Mouse (Mus musculus) right cerebral cortex, postnatal 10 days (tissue): ENCODE measurements around the gene 1700023F06Rik.
A peak's percentile ranks its signal among the peaks of the same experiment; 100 is the strongest.

Source experiments
- DNase-seq, 2 experiments: peaks; one replicate each; pipeline ENCODE4 v3.0.0; 2021; ENCODE audit warnings: low spot score in 2 of 2

The 1700023F06Rik gene

DNA sequence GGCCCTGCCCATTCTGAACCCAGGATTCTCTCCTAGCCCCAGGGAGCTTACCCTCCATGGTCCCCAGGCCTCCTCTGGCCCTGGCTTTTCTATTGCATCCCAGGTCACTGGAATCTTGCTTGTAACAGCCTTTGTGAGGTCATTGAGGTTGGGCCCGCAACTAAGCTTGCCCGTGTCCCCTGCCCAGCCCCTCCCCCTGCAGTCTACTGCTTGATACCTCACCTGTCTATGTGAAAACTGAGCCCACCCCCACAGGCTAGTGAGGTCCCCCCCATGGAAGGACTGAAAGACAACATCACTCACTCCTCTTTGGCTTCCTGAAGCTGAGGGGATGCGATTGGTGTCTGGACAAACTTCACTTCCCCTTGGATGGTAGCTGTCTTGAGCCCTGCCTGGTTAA is at the start of gene 1700023F06Rik:
1700023F06Rik (minus strand) TSS at position 101 of the 400 bp plus-strand sequence.
- DNase-seq = no peak

DNA sequence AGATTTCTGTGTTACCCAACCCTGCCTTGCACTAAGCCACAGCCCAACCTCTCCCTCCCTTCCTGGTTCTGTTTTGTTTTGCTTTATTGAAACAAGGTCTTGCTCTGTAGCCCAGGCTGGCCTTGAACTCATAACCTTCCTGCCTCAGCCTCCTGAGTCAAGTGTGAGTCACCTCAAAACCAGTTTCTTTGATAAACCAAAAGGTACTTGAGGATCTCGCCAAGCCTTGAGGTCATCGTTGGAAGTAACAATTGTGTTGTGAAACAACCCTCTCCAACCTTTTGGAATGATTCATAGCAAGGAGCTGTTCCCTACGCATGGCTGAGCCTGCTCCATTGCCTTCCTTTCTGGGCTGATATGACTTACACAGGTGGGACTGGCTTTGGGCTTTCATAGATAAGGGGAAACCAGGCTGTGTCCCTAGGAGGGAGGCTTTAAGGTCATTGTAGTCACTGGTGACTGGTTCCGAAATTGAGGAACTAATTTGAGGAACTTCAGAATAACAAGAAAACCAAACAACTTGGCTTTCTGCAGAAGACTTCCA is 49.7 kb upstream of the 1700023F06Rik start:
- no peak for DNase-seq

DNA sequence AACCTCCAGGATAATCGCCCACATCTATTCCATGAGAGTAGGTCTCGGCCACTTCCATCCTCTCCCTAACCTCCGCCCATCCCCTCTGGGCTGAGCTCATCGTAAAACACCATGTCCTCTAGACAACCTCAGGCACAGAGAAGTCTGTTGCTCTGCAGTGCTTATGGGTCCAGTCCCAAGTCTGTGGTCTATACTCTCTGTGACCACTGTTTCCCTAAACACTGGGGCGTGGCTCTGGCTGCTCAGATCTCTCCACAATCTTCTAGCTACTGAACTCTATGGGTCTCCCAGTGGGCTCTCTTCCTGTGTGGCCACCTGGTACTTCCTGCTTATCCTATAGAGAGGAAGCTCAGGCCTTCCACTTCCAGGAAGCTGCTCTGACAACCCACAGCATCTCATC is 45.2 kb upstream of the 1700023F06Rik start:
- no peak for DNase-seq

DNA sequence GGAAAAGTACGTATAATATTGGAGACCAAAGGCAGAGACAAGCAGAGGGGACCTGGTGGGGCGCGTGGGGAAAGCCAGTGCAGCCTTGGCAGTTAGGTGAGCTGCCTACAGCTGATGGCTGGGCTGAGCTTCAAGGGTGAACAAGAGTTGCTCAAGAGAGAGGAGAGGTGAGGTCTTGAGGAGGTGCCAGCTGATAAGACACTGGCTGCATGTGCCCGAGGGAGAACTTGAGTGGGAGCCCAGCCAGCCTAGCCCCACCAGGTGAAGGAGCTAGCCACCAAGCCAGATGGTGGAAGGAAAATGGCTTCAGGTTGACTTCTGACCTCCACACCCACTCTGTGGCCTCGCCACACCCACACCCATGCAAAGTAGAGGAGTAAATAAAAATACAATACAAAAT is 44.0 kb upstream of the 1700023F06Rik start:
- DNase-seq = no peak

DNA sequence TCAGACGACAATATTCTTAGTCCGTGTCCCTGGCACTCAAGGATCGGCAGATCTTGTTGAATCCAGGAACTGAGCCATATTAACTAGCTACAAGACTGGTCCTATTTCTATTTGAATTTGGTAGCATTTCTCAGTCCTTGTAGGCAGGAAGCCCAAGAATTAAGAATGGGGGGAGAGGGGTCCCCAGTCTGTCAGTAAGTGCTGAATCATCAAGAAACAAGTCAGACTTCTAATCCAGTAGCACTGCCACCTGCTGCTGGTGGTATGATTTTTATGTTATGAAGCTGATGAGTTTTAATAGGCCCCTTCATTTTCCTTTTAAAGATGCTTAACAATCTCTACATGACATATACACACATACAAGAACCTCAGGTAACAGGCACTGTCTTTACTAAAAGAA is 42.0 kb upstream of the 1700023F06Rik start:
- DNase-seq = no peak

DNA sequence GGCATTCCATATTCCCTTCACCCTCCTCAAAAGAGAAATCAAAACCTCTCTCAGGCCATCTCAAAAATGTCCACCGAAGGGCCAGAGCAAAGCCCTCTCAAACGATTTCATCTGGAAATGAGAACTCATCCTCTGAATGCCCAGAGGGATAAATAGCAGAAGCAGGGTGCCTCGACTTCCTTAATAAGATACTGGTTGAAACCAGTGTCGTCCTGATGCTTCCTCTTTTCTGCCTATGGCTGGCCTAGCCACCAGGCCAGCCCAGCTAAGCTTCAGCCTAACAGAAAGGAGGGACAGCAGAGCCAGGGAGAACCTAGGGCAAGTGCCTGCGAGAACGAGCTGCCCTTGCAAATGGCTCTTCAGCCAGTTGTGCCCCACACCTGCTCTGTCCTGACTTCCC is 41.2 kb upstream of the 1700023F06Rik start:
- DNase-seq = no peak

DNA sequence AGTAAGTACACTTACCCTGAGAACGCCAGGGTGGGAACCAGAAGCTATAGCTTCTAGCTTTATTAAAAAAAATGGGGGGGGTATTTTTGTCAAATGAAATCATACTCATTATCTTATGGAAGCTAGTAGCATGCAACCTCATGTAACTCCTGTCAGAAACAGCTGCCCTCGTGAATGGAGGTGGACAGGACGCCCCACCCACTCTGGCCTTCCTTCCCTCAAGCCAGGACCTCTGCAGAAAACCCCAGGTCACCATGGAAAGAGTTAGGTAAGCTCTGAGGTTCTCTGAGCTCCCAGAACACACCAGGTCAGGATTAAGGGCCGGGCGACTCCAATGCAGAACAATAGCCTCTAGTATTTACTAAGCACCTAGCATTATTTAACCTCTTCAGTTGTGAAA is 40.5 kb upstream of the 1700023F06Rik start:
- DNase-seq = no peak

DNA sequence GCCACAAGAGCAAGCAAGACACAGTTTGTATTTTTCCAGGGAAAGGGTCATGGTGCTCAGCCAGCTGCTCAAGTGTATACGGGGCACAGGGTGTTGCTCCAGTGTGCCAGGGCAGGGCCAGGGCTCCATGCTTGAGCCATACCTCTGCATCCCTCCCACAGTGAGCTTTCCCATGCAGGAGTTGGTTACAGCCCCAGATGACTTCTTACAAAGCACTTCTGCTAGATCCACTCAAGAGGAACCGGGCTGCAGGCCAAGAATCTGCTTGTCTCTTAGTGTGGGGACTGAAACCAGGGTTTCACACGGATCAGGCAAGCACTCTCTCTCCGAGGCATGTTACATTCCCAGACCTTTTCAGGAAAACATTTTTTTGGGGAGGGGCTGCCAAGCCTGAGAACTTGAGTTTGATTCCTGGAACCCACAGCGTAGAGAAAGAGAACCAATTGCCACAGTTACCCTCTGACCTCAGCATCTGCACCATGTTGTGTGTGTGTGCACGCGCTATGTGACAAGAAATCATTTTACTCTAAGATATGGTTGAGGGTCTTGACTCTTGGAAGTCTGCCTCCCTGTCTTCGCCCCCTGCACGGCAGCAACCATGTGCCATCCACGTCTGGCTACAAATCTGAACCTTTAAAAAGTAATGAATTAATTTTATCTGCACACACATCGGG is 39.3 kb upstream of the 1700023F06Rik start:
- DNase-seq = peak; percentile 92

DNA sequence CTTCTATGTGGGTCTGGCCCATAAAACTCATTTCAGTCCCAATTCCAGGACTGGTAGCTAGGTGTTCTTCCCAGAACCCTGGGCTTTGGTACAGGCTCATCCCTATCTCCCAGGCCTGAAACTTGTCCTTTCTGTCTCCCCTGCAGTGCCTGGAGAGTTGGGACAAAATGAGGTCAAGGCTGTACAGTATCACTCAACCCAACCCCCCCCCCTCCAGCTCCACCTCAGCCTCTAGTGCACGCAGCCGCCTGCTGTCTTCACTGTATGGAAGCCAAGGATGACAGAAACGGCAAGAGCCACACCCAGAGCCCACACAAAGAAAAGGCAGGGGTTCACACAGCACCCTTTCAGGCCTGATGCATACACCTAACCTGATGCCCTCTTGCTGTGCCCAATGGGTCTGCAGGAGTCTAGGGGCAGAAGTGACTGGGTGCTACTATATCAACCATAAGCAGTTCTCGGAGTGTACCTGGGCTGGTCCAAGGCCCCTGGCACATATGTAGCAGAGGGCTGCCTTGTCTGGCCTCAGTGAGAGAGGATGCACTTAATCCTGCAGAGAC is 38.5 kb upstream of the 1700023F06Rik start:
- no peak for DNase-seq

DNA sequence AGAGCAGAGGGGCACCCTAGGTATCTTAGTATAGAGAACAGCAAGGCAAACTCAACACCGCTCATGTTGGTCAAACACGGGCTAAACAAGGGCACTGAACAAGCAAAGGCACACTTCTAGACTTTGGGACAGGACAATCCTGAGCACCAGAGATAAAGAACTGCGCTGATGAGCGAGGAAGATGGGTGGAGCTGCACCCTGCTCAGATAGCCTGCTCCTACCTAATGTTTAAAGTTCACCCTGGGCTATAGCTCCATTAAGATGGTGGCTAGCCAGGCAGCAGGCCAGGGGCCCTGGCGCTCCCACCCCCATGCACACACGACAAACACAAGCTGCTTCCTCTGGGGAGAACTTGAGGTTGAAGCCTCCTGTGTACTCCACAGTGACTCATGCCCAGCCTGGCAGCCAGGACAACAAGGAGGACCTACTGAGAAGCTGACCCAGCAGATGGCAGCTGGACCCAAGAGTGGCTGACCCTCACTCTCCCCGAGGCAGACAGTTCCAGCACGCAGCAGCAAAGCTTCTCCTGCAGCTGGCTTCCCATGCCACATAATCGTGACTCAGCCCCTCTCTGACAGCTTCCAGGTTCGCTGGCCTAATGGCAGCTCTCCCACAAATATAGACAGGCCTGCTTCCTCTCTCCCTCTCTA is 37.8 kb upstream of the 1700023F06Rik start:
- peak; percentile 60 to 71 for DNase-seq

DNA sequence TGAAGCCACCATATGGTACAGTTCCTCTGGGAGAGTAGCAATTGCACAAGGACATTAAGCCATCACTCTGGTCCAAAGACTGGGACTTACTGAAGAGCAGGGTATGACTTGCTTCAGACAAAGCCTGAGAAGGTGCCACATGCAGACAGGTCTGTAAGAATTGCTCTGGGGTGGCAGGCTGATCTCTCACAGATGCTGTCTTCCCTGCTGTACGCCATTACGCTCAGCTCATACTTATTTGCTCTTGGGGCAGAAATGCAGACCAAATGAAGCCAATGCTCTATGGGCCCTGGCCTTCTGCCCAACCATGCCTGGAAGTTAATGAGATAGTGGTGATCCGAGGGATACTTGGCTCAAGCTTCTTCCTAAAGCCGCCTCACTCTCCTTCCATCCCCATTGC is 36.5 kb upstream of the 1700023F06Rik start:
- DNase-seq = no peak

DNA sequence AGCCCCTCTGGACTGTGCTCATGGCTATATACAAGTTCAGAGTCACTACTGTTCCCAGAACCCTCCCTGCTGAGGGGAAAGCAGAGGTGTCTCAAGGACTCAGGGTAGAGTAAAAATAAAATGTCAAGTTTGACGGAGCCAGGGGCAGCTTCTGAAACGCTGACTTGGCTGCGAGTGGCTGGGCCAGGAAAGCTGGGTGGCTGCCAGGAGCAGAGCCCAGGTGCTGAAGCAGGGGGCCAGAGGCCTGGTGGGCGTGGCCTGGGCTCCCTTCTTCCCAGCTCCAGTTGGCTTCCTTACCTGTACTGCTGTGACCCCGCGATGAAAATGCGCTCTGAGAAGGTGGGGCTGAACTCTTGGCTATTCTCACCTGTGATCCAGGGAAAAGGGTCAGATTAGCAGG is 32.4 kb upstream of the 1700023F06Rik start:
- DNase-seq = no peak

DNA sequence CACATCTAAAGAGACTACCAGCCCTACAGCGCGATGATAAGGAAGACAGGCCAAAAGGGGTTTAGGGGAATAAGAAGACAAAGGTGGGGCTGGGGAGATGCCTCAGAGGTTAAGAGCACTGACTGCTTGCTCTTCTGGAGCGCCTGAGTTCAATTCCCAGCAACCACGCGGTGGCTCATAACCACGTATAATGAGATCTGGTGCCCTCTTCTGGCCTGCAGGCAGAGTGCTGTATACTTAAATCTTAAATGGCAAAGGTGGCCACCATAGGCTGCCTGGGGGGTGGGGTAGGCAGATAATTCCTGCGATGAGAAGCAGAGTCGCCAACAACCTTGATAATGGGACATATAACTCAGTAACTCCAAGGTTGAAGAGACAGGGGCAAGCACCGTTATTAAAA is 29.4 kb upstream of the 1700023F06Rik start:
- DNase-seq = no peak

DNA sequence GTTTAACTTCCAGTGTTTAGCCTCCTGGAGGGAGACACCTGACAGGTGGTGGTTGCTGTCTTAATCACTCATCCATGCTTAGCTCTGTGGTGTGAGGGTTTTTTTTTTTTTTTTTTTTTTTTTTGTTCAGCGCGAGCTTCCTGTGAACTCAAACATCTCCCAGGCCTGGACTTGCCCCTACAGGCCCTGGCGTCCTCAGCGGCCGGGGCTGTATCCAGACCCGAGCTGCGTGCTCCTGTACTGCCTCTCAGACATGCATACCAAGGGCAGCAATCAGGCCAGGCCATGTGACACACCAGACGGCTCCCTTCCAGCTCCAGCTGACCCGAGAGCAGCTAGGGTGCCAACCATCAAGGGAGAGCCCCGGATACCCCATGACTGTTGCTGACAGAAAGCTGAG is 28.5 kb upstream of the 1700023F06Rik start:
- no peak for DNase-seq

DNA sequence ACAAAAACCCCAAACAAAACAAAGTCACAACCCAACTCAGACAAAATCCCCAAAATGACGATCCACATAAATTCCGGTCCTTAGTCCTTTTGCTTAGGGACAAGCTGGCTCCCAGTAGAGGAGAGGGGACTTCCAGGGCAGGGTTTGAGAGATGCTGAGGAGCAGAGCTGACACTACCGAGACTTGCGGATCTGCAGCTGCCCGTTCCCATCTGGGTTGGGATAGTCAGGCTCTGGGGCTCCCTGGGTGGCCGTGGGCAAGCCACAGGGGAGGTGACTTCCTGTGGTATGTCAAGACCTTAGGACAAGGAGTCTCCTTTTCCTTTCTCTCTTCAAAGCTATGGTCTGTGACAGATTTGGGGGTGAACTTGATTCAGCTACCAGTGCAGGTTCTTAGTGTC is 28.1 kb upstream of the 1700023F06Rik start:
- DNase-seq = no peak

DNA sequence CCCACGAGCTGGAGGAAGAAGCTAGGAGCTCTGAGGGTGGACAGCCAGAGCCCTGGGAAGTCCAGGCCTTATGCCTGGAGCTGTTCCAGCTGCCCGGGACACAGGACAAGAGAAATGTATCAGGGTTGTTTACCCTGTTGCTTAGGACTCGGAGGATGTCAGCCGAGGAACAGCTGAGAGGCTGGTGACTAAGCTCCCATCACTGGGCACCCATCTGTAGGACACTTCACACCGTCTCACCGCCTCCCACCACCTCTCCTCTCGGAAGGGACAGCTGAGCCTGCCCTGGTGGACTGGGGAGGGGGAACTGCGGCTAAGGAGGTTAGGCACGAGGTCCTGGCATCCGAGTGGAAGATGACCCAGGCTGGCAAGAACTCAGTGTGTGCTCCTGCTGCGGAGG is 27.3 kb upstream of the 1700023F06Rik start:
- no peak for DNase-seq

DNA sequence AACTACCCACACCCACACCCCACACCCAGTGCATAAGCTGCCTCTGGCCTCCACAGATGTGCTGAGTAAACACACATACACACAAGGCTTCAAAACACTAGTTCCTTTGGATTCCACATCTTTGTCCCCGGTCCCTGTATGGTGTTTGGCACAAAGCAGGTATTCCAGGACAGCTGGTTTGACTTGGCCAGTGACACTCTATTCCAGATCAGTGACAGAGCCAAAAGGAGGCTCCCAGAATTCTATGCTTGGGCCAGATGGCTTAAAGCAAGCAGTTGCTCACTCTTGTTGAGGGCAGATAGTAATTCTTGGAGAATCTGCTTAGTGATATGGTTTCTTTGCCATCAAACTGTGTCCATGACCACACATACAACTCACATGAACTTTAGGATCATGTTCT is 26.1 kb upstream of the 1700023F06Rik start:
- DNase-seq = no peak

DNA sequence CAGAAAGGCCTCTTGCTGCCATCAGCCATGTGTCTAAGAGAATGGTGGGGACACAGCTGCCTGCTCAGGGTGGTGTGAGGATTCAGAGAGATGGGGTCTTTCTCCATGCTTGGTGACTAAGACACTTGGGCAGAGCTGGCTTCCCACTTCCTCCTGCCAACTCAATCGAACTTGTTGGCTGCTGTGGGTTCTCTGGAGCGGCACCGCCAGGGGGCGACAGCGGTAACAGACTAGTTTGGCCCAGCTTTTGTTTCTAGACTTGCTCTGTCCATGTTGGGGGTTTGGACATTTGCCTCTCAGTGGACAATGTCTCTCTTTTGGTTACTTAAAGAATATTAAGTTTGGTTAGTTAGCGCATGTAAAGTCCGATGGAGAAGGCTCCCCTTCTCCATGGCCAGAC is 24.6 kb upstream of the 1700023F06Rik start:
- peak; percentile 84 to 87 for DNase-seq

DNA sequence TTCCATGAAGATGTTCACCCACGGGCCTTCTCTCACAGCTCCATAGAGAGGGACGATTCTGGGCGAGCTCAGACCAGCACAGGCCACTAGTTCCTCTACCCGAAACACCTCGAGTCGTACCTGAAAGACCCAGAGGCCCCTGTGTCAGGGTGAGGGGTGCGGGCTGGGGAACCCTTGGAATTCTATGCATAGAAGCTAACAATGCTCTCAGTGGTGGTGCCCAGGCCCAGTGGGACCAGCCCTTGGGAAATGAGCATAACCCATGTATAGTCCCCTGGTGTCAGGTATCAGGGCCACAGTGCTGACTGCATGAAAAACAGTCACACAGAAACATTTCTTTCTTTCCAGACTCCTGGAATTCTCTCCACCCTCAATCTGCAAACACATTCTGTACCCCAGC is 23.0 kb upstream of the 1700023F06Rik start:
- no peak for DNase-seq

DNA sequence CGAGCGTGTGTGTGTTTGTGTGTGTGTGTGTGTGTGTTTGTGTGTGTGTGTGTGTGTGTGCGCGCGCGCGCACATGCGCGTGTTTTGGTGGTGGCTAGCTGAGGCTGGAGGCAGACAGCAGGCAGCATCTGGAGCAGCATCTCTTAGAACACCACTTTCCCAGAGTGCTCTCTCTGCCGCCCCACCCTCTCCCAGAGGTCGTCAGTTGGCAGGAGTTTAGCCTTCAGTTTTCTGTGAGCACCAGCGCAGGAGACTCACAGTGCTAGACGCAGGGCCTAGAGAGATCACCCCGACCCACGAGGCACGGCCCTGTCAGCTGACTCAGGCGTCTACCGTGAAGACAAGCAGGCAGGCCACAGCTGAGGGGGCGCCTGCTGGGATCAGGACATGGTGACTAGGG is 22.3 kb upstream of the 1700023F06Rik start:
- DNase-seq = no peak

DNA sequence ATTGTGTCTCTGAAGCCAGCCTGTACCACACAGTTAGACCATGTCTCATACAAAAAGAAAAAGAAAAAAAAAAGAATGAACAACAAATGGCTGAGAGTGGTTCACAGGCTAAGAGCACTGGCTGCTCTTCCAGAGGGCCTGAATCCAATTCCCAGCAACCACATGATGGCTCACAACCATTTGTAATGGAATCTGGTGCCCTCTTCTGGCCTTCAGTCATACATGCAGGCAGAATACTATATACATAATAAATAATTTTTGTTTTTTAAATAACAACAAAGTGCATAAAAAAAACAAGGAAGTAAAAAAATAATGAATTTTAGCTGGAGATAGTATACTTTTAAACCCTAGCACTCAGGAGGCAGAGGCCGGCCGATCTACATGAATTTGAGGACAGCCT is 21.2 kb upstream of the 1700023F06Rik start:
- DNase-seq = no peak

DNA sequence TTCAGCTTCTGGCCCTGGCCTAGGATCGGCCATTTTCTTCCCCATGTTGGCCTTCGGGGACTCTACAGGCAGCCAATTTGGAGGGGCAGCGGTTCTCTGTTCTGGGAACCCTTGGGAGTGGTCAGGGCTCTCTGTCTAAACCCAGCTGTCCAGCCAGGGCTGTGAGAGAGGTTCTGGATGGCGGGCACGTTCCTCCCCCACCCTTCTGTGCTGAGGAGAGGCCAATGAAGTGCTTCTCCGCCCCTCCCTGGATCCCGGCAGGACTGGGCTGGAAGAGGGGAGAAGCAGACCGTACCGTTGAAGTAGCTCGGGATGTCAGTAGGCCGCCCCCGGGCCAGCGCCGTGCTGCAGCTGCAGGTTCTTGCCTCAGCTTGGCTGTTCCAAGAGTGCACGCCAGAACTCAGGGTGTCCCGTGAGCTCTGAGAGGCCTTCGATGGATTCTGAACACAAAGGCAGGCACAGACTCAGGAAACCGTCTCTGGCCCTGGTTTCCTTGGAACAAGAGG is 15.6 kb upstream of the 1700023F06Rik start:
- no peak for DNase-seq

DNA sequence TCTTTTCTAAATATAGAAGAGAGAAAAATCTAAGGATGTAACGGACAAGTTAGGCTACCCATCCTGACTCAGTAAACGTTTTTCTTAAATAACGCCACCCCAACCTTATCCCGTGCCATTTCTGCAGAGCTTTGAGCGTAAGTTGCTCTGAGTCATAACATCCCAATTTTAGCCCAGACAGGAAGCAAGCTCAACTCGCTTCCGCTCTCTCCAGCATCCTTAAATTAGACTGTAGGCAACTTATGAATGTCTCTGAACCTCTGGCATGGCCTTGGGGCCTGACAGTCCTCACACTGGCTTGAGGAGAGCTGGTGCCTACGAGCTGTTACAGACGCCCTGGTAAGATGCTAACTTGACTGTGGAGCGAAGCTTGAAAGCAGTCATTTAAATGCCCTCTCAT is 15.1 kb upstream of the 1700023F06Rik start:
- peak in 1 of 2 experiments; percentile 53 for DNase-seq
